Mouse (Mus musculus): ENCODE data around the gene Washc2. TPM values are rescaled to one million over a fixed set of nuclear protein-coding genes. Genes with fewer than 3 reads are reported as not detected.
A peak's percentile ranks its signal among the peaks of the same experiment; 100 is the strongest.
"Not testable (repeated sequence)": the region's sequence is repeated elsewhere in the genome, so short reads cannot be mapped to it uniquely, and the experiment has no call there.

Gene Washc2
- polyA plus RNA-seq (2015; fragmentation: Nextera tagmentation; extraction: Ambion mirVana) = 47.0 and 47.1 TPM in 2 replicates

DNA sequence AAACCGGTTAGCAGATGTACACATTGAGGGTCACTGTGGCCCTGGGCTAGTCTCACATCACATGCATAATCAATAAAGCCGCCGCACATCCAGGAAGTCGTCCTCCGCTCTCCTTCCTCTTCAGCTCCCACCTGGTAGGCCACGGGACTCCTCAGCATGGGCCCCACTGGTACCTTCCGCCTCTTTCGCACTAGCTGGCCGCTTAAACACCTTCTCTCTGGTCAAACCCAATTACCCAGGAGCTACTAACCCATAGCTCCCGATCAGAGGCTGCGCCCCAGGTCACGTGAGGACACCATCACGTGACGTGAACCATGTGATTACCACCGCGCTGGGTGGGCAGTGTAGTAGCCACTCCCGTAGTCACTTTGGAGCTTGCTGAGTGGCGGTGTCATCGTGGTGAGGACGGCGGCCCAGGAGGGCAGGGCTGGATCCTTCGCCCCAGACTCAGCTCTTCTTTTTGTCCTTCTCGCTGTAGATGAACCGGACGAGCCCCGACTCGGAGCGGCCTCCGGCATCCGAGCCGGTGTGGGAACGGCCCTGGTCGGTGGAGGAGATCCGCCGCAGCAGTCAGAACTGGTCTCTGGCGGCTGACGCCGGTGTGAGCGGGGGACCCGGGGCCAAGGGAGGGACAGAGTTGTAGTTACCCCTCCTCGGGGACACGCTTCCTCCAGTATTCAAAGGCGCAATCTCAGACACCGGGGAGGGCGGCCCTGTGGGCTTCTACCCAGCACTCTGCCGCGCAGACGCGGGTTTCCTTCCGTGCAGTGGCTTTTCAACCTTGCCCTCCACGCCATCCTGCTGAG is at the start of gene Washc2:
Gene Washc2 (plus strand): TSS at position 310 of the 806 bp plus-strand sequence.
- WGBS = under 1% methylated on average over 51 of the region's 51 CpGs
- H3K4me3 ChIP-seq (replicated peaks) = peak within 1 kb of the TSS; percentile 73
- H3K4me2 ChIP-seq (replicated peaks) = peak within 1 kb of the TSS; percentile 77
- H3K27ac ChIP-seq (replicated peaks) = peak within 1 kb of the TSS; percentile 84
- no peaks in the 10 kb centered on the region for H3K27me3 ChIP-seq
- H3K9ac ChIP-seq = peak within 1 kb of the TSS; percentile 74
- ATAC-seq (ENCODE audit: insufficient number of reproducible peaks, low FRiP score, low TSS enrichment, low read depth) = peak; percentile 94
- H3K4me1 ChIP-seq = peaks cover 18% of the 10 kb centered on the region
- H3K36me3 ChIP-seq = peaks cover 27% of the 10 kb centered on the region; the same call in 1 of the 2 replicates
- no peaks in the 10 kb centered on the region for H3K9me3 ChIP-seq (replicated peaks)

DNA sequence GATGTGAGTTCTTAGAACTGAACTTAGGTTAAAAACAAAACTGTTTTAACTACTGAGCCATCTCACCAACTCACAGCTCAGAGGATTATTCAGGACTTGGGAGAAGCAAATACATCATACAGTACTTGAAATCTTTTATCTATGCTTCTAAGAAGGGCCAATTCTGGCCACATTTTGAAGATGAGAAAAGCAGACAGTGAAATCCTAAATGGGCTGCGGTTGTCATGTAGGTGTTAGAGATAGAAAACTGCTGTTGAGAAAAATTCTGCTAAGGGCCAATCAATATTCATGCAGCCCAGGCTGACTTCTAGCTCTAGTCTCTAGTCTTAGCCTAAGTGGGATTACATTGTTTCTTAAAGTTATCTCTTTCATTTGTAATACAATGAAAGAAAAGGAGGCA is 41.5 kb upstream of the Washc2 start:
- Histone ChIP-seq H3K9me3 (replicated peaks) (no peaks in the 10 kb centered on the region), H3K4me1 (no peaks in the 10 kb centered on the region), H3K9ac (no peak overlapping the region), H3K27me3 (no peaks in the 10 kb centered on the region), H3K4me3 (replicated peaks) (no peak overlapping the region), H3K4me2 (replicated peaks) (no peak overlapping the region), H3K27ac (replicated peaks) (no peak overlapping the region), H3K36me3 (peaks cover 6% of the 10 kb centered on the region; the same call in 1 of the 2 replicates)
- 77% methylated on average over 1 of the region's 1 CpGs for WGBS
- no peak for ATAC-seq (ENCODE audit: insufficient number of reproducible peaks, low FRiP score, low TSS enrichment, low read depth)

DNA sequence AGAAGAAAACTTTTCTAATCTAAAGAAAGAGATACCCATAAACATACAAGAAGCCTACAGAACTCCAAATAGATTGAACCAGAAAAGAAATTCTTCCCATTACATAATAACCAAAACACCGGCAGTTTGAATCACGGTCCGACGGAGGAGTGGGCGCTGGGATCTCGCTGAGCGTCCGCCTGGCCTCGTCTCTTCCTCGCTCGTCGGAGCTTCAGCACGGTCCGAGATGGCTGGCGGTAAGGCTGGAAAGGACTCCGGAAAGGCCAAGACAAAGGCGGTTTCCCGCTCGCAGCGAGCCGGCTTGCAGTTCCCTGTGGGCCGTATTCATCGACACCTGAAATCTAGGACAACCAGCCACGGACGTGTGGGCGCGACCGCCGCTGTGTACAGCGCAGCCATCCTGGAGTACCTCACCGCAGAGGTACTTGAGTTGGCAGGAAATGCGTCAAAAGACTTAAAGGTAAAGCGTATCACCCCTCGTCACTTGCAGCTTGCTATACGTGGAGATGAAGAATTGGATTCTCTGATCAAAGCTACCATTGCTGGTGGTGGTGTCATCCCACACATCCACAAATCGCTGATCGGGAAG is 34.2 kb upstream of the Washc2 start:
- ATAC-seq (ENCODE audit: insufficient number of reproducible peaks, low FRiP score, low TSS enrichment, low read depth); H3K4me2 ChIP-seq (replicated peaks); H3K4me1 ChIP-seq; H3K27ac ChIP-seq (replicated peaks); H3K4me3 ChIP-seq (replicated peaks); H3K9ac ChIP-seq; H3K27me3 ChIP-seq; H3K9me3 ChIP-seq (replicated peaks): not testable (repeated sequence)
- H3K36me3 ChIP-seq = peaks cover 11% of the 10 kb centered on the region; the same call in 1 of the 2 replicates
- 72% methylated on average over 37 of the region's 37 CpGs for WGBS

DNA sequence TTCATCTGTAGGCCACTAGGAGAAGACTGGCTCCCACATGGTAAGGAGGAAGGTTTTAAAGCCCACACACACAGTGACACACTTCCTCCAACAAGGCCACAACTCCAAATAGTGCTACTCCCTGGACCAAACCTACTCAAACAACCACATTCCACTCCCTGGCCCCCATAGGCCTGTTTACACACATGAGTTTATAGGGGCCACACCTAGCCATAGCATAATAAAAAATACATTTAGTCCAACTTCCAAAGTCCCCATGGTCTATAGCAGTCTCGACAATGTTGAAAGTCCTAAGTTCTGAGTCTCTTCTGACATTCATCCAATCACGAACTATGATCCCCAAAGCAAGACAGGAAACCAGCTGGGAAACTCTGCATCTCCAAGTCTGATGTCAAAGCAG is 29.5 kb upstream of the Washc2 start:
- Histone ChIP-seq H3K4me2 (replicated peaks) (no peak overlapping the region), H3K9me3 (replicated peaks) (no peaks in the 10 kb centered on the region), H3K9ac (no peak overlapping the region), H3K4me1 (no peaks in the 10 kb centered on the region), H3K36me3 (peaks cover 15% of the 10 kb centered on the region; the same call in 1 of the 2 replicates), H3K27ac (replicated peaks) (no peak overlapping the region), H3K4me3 (replicated peaks) (no peak overlapping the region), H3K27me3 (no peaks in the 10 kb centered on the region)
- no peak for ATAC-seq (ENCODE audit: insufficient number of reproducible peaks, low FRiP score, low TSS enrichment, low read depth)
- WGBS = 96% methylated on average over 2 of the region's 2 CpGs

DNA sequence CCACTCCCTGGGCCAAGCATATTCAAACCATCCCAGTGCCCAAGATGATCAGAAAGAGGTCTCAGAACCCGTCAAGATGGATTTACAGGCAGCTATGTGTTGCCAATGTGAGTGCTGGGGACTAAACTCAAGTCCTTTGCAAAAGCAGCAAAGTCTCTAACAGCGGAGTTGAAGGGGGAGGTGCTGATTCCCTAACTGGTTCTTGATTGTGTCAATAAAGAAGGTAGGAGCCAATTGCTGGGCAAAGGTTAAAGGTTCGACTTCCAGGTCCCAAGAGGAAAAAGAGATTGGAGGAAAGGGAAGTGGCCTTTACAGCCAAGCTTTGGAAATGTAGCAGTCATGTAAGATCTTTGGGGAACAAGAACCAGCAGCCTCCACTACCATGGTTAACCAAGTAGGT is 27.1 kb upstream of the Washc2 start:
- H3K9me3 ChIP-seq (replicated peaks) = no peaks in the 10 kb centered on the region
- H3K27ac ChIP-seq (replicated peaks) = no peak overlapping the region
- H3K9ac ChIP-seq = no peak overlapping the region
- H3K36me3 ChIP-seq = peaks cover 12% of the 10 kb centered on the region; the same call in 1 of the 2 replicates
- H3K4me3 ChIP-seq (replicated peaks) = no peak overlapping the region
- H3K4me2 ChIP-seq (replicated peaks) = no peak overlapping the region
- 76% methylated on average over 3 of the region's 3 CpGs for WGBS
- no peaks in the 10 kb centered on the region for H3K27me3 ChIP-seq
- no peaks in the 10 kb centered on the region for H3K4me1 ChIP-seq
- no peak for ATAC-seq (ENCODE audit: insufficient number of reproducible peaks, low FRiP score, low TSS enrichment, low read depth)

DNA sequence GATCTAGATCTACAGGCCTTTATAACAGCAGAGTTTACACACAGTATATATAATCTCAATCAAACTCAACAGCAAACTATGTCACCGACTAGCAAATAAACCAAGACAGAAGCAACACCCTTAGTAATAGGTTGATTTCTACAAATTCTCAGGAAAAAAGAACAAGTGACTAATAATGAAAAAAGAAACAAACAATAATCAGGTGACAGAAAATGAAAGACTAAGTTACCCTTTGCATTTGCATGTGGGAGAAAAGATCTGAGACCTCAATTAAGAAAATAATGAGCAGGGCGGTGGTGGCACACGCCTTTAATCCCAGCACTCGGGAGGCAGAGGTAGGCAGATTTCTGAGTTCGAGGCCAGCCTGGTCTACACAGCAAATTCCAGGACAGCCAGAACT is 24.3 kb upstream of the Washc2 start:
- Histone ChIP-seq H3K9me3 (replicated peaks) (no peaks in the 10 kb centered on the region), H3K4me1 (no peaks in the 10 kb centered on the region), H3K9ac (no peak overlapping the region), H3K4me3 (replicated peaks) (no peak overlapping the region), H3K27me3 (no peaks in the 10 kb centered on the region), H3K4me2 (replicated peaks) (no peak overlapping the region), H3K27ac (replicated peaks) (no peak overlapping the region), H3K36me3 (peaks cover 7% of the 10 kb centered on the region; the same call in 1 of the 2 replicates)
- no peak for ATAC-seq (ENCODE audit: insufficient number of reproducible peaks, low FRiP score, low TSS enrichment, low read depth)
- 82% methylated on average over 5 of the region's 5 CpGs for WGBS

DNA sequence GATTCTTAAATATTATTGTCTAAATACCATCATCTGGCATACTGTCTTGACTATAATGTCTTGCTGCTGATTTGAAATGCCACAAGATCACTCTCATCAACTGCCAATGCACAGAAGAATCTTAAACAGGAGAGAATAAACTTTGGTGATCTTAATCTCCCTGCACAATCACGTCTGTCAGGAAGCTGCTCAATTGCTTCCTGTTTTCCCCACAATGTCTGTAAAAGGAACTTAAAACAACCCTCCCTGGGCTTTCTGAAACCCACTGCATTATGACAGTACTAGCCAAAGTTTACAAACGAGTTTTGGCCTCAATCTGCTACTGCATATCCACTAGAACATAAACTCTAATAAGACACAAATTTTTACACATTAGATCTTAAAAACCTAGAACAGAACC is 21.4 kb upstream of the Washc2 start:
- H3K9ac ChIP-seq = no peak overlapping the region
- H3K27ac ChIP-seq (replicated peaks) = no peak overlapping the region
- H3K4me1 ChIP-seq = peaks cover 1% of the 10 kb centered on the region; the same call in 1 of the 2 replicates
- no peaks in the 10 kb centered on the region for H3K27me3 ChIP-seq
- WGBS = 46% methylated on average over 2 of the region's 2 CpGs
- H3K4me2 ChIP-seq (replicated peaks) = no peak overlapping the region
- no peaks in the 10 kb centered on the region for H3K9me3 ChIP-seq (replicated peaks)
- no peak for ATAC-seq (ENCODE audit: insufficient number of reproducible peaks, low FRiP score, low TSS enrichment, low read depth)
- 0 out of 2 replicates have a peak, but pooled peaks cover 3% of the 10 kb centered on the region for H3K36me3 ChIP-seq
- no peak overlapping the region for H3K4me3 ChIP-seq (replicated peaks)

DNA sequence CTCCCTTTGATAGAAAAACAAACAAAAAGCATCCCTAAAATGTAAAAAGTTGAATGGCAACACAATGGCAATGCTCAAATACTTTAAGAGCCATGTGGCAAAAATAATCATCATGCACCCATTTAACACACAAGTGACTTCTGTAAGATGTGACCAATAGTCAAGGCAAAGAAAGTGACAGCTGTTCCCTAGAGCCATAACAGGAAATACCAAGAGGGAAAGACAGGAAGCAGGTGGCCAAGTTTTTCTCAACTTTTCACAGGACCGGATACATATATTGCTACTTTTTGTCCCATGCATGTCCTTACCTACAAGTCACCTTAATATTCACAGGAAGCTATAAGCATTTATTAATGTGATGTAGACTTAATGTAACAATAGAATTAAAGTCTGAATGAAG is 18.4 kb upstream of the Washc2 start:
- no peak overlapping the region for H3K9ac ChIP-seq
- no peaks in the 10 kb centered on the region for H3K9me3 ChIP-seq (replicated peaks)
- ATAC-seq (ENCODE audit: insufficient number of reproducible peaks, low FRiP score, low TSS enrichment, low read depth) = no peak
- H3K4me2 ChIP-seq (replicated peaks) = no peak overlapping the region
- H3K27ac ChIP-seq (replicated peaks) = no peak overlapping the region
- 59% methylated on average over 1 of the region's 1 CpGs for WGBS
- peaks cover 10% of the 10 kb centered on the region for H3K4me1 ChIP-seq
- no peaks in the 10 kb centered on the region for H3K27me3 ChIP-seq
- 0 out of 2 replicates have a peak, but pooled peaks cover 3% of the 10 kb centered on the region for H3K36me3 ChIP-seq
- no peak overlapping the region for H3K4me3 ChIP-seq (replicated peaks)

DNA sequence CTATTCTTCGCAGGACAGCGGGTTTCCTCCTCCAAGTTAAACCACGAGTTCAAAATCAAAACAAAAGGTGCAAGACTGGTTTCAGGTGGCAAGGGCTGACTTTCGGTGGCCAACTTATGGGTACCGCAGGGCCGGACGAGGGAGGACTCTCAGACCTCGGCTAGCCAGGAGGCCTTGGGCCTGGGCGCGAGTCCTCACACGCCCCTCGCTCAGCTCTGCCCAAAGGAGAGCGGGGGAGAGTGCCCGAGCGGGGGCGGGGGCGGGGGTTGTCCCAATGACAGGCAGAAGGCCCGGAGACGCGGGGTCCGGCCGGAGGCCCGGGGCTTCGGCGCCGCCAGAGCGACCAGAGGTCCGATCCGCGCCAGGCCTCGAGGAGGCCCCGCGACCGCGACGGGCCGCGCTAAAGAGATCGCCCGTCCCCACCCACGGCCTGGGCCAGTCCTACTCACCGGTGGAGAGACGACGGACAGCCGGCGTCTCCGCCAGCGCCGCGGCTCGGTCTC is 15.0 kb upstream of the Washc2 start:
- no peaks in the 10 kb centered on the region for H3K36me3 ChIP-seq
- peak overlapping the region; percentile 82 for H3K27ac ChIP-seq (replicated peaks)
- no peaks in the 10 kb centered on the region for H3K9me3 ChIP-seq (replicated peaks)
- H3K4me1 ChIP-seq = peaks cover 10% of the 10 kb centered on the region
- H3K27me3 ChIP-seq = no peaks in the 10 kb centered on the region
- peak overlapping the region; percentile 91 for H3K4me3 ChIP-seq (replicated peaks)
- peak overlapping the region; percentile 82 for H3K4me2 ChIP-seq (replicated peaks)
- peak; percentile 85 for ATAC-seq (ENCODE audit: insufficient number of reproducible peaks, low FRiP score, low TSS enrichment, low read depth)
- under 1% methylated on average over 45 of the region's 51 CpGs for WGBS
- peak overlapping the region; percentile 85 for H3K9ac ChIP-seq

DNA sequence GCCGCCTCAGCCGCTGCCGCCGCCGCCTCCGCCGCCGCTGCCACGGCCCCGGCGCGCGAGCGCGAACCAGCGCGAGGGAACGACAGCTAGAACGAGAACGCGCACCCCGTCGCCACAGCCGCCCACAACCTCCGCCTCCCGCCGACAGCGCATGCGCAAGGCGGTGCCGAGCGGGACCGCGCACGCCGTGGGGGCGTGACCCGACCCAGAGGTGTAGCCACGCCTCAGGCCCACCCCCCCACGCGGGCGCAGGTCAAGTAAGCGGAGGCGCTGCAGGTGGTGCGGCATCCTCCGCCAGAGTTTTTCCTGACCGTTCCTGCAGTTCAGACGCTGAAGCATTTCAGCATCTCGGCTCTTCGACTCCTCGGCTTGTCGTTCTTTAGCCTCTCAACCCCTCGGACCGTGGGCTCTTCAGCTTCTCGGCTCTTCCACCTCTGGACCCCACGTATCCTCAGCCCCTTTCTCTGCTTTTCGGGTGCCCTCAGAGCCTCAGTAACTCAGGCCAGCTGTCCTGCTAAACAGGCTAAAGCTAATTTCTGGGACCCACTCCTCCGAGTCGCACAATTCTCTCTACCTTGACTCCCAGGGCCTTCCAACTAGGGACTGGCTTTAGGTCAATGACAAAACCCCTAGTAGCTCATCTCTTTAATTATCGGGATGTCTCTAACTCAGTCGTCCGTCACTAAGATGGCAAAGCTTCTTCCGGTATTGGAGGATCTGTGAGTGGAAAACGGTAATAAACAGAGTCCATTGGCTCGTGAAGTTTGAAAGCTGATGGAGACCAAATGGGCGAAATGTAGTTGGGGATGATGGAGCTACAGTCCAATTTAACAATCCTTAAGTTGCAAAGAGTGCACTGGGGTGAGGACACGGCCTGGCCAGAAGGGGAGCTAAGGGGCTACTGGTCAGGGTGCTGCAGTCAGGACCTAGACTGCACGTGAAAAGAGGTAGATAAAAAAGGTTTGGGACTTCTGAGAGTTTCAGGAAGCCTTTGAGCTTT is 14.1 kb upstream of the Washc2 start, which contains the start of gene Tmcc1:
Gene Tmcc1 (minus strand): TSS at position 93 of the 1,000 bp plus-strand sequence.
- under 1% methylated on average over 54 of the region's 68 CpGs for WGBS

More for the DNA sequence above, 14.1 kb upstream of the Washc2 start, which contains the start of gene Tmcc1:
- Histone ChIP-seq H3K9ac (peak within 1 kb of the TSS; percentile 85), H3K36me3 (no peaks in the 10 kb centered on the region), H3K4me3 (replicated peaks) (peak within 1 kb of the TSS; percentile 91), H3K4me2 (replicated peaks) (peak within 1 kb of the TSS; percentile 82), H3K9me3 (replicated peaks) (no peaks in the 10 kb centered on the region), H3K27ac (replicated peaks) (peak within 1 kb of the TSS; percentile 82), H3K4me1 (peaks cover 10% of the 10 kb centered on the region), H3K27me3 (no peaks in the 10 kb centered on the region; the same call in 1 of the 2 replicates)
- ATAC-seq (ENCODE audit: insufficient number of reproducible peaks, low FRiP score, low TSS enrichment, low read depth) = peak; percentile 95

All from embryonic facial prominence, embryonic 15.5 days (tissue).